Mouse (Mus musculus): ENCODE results near the gene Gtpbp1.
A peak's percentile ranks its signal among the peaks of the same experiment; 100 is the strongest.

The Gtpbp1 gene

GRCm38 (mm10) chr15:79686046-79686869 lies 4.4 kb upstream of the Gtpbp1 start:
- no peak for DNase-seq

DNA sequence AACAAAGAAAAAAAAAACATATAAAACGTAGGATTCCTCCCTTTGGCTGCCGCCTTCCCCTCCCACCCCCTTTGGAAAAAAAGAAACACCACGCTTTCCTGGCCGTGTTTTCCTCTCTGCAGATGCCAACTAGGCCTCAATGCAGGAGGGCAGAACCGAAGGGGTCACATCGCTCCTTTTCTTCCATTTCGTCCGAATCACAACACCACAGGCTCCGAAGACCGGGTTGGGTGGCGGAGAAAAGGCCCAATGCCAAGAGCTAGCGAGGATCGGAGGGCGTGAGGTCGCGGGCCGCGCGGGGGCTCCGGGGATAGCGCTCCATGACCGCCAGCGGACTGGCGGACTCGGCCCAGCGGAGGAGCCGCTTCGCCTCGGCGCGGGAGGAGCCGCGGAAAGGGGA lies 3.5 kb upstream of the Gtpbp1 start:
- DNase-seq: no peak

- peak; percentile 95 for DNase-seq
These were observed 2.9 kb upstream of the Gtpbp1 start, which contains the start of gene Josd1 for GRCm38 (mm10) chr15:79687646-79688267. TSS of gene Josd1 (minus strand) at chr15:79687919.

- DNase-seq: no peak
These were observed 2.2 kb upstream of the Gtpbp1 start for GRCm38 (mm10) chr15:79688268-79688956.

- DNase-seq: no peak
These were observed 801 bp upstream of the Gtpbp1 start for GRCm38 (mm10) chr15:79689662-79690425.

GRCm38 (mm10) chr15:79691023-79691508 lies 421 bp downstream of the Gtpbp1 start:
- DNase-seq: peak in 1 of 2 experiments; percentile 45

DNA sequence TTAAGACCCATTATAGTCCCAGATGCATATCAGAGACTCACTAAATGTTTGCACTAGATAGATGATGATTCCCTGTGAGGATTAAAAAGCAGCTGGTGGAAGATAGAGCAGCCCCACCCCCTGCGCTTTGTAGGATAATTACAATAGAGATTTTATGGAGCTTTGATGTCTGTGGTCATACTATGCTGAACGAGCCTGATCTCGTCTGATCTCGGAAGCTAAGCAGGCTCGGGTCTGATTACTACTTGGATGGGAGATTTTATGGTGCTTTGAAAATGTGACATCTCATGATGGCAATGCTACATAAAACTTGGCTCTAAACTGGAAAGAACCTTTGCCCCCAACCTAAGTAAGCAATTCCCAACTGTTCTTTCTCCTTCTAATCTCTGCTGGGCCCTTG lies 1.7 kb downstream of the Gtpbp1 start:
- DNase-seq: no peak

DNA sequence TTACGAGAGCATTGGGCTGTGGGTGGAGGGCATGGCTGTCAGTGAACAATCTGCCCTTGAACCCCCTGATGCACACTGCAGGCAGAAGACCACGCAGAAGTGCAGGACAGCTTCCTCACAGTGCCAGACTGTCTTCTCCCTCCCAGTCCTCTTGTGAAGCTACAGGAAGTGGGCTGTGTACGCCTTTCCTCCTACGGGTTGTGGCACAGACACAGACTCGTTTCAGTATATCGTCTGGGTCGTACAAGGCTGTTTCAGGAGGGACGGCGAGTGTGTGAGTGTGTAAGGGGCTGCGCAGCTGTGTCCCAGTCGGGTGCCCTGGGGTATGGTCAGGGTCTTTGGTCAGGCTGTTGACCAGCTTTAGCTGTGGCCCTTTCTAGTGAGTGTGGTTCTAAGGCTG lies 3.1 kb downstream of the Gtpbp1 start:
- peak; percentile 25 to 31 for DNase-seq

DNA sequence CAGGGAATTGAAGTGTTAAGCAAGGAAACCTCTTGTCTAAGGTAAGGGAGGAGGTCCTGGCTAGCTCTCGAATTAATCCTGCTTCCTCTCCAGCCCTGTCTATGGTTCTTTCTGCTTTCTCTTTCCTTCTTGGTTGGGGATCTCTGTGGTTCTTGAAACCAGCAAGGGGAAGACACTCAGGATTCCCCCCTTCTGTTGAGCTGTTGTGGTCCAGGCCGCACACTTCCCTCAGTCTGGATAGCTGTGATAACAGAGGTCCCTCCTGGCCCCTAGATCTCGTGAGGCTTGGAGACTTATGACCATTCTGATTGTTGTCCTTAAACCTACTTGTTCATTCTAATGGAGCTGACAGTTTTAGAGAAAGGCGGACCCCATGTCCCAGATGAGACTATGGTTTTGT lies 3.9 kb downstream of the Gtpbp1 start:
- no peak for DNase-seq

DNA sequence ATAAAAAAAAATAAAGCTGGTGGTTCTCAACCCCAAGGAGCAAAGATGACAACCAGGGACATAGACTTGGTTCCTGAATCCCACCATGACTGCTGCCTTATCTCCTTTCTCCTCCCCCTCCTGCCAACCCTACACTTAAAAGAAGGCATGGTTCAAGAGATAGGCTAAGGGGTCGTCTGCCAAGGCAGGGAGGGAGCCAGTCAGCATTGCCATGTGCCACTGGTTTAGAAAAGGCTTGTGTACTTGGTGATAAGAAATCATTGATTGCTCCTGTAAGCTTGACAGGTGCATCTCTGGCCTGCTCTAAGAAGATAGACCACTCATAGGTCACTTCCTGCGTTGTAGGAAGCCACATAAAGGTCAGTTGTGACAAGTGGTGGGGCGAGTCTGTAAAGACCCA lies 4.9 kb downstream of the Gtpbp1 start:
- DNase-seq: no peak

DNA sequence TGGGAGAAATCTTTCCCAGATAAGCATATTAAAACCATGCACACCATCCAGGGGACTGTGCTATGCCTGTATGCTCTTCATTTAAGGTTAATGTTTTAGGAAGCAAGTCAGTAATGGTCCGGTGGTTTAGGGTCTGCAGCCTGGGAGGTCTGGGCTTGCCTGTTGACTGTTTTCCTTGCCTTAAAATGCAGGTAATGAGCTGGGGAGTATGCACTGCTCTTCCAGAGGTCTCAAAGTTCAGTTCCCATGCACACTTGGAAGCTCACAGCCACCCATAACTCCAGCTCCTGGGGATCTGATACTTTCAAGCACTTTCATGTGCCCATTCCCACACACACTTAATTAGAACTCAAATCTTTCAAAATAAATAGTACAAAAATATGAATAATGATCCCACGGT lies 5.9 kb downstream of the Gtpbp1 start:
- no peak for DNase-seq

DNA sequence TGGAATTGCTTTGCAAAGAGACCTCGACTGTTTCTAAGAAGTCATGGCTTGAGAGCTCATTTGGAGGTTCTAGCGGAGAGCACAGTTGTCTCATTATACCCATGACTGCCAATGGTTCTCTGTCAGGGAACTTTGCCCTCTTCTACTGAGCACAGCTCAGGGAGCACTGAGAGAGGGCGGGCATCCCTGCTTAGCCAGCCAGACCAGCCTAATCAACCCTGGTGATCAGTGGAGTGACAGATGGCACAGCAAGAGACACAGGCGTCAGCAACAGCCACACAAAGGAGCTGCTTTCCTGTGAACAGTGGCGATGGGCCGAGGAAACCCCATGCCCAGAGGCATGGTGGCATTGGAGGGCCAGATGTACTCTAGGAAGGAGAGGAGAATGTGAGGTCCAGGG lies 6.4 kb downstream of the Gtpbp1 start:
- no peak for DNase-seq

DNA sequence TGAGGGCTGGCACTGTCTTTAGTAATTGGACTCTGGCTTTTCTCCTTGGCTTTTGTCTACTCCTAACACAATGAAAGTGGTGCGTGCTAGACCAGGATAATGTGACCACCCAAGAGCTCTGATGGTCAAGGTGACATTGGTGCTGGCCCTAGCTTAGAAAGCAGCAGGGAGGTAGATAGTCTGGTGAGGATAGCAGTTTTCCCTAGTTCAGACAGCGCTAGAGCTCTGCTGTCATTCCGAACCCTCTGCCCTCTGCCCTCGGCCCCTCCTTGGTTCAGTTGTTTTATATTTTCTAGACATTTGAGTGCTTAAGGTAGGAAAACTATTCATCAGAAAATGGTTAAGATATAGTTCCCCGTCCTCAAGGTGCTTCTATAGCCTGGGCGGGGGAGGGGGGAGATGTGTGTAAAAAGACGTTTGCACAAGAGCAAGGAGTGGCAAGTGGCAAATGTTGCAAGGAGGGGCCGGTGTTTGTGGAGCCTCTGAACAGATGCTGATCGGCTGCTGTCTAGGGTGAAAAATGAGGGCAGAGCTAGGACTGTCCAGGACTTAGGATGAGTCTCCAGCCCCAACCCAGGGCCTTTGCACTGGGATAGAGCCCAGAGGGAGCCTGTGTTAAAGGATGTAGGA lies 7.0 kb downstream of the Gtpbp1 start:
- no peak for DNase-seq

DNA sequence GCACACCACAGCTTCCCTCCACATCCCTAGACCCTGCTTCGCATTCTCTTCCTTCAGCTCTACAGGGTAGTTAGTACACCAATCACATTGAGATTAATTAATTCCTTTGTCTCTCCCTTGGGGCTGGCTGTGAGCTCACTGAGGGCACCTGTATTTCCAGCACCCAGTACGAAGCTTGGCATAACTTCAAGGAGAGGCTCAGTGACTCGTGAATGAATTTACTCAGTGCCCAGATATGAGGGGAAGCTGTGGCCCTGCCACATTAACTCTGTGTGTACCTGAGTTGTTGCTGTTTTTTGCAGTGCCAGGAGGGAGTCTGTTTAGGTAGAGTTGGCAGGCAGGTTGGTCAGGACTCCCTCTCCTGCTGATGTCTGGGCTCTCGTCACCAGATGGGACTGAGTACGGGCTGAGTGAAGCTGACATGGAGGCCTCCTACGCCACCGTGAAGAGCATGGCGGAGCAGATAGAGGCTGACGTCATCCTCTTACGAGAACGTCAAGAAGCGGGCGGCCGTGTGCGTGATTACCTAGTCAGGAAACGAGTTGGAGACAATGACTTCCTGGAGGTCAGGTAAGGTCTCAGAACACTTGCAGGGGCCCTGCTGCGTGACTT lies 16.1 kb downstream of the Gtpbp1 start:
- DNase-seq: no peak

- no peak for DNase-seq
These were observed 17.7 kb downstream of the Gtpbp1 start for GRCm38 (mm10) chr15:79708229-79708822.

DNA sequence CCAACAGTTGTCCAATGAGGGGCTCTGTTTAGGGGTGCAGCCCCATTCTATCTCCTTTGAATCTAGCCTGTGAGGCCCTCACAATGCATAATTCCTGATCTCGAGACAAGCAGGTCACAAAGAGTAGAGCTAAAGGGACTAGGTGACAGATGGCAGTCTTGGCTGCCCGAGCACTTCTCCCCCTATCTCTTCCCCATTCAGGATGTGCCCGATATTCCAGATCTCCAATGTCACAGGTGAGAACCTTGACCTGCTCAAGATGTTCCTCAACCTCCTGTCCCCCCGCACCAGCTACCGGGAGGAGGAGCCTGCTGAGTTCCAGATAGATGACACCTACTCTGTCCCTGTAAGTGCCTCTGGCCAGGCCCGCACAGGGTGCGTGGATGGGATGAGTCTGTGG lies 25.0 kb downstream of the Gtpbp1 start:
- no peak for DNase-seq

GRCm38 (mm10) chr15:79716710-79717109 lies 26.1 kb downstream of the Gtpbp1 start:
- DNase-seq: no peak

GRCm38 (mm10) chr15:79720267-79720666 lies 29.6 kb downstream of the Gtpbp1 start:
- DNase-seq: no peak

DNA sequence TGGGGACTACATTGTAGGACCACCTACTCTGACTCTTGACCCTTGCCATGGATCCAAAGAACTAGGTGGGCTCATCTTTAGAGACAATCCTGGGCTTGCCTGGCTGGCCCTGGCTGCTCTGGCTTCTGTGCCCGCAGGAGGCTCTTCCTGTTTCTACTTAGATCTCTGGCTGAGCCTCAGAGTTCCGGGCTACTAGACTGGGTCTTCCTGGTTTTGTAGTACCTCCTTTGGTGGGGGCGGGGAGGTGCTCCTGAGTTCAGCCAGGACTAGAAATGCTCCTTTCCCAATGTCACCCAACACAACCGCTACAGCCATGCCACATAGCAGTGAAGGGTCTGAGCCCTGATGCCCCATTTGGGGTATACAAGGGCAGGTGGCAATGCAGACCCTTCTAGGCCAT lies 30.2 kb downstream of the Gtpbp1 start:
- no peak for DNase-seq

DNA sequence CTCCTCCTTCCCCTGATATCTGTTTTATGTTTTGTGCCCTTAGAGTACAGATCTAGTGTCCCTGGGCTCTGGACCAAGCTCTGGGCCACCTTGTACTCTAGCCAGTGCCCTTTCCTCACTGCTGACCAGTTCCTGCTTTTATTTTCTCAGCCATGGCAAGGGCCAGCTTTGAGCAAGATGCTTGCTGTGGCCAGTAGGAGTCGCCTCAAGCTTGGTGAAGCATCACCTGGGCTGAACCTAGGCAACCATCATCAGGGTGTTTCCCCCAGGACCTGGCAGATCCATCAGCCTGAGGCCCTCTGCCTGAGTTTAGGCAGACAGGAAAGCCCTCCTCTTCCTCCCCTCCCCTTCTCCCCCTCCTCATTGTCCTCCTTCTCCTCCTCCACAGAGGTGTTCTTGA lies 32.8 kb downstream of the Gtpbp1 start:
- DNase-seq: peak; percentile 30 to 43

GRCm38 (mm10) chr15:79725190-79725789 lies 34.6 kb downstream of the Gtpbp1 start:
- no peak for DNase-seq
